Mouse (Mus musculus): ENCODE results near the gene Gak. TPM values are rescaled to one million over a fixed set of nuclear protein-coding genes. Genes with fewer than 3 reads are reported as not detected.

Gak gene
- total RNA-seq, 2 experiments from 2014 or later: 24.8 to 25.4 TPM

GRCm38 (mm10) chr5:108621870-108622269 is 7.7 kb downstream of the Gak start:
- no peak for ATAC-seq (replicated peaks; ENCODE audit: low FRiP score, poor library complexity, severe bottlenecking)

GRCm38 (mm10) chr5:108610426-108610825 is 19.1 kb downstream of the Gak start:
- ATAC-seq (replicated peaks; ENCODE audit: low FRiP score, poor library complexity, severe bottlenecking): no peak

GRCm38 (mm10) chr5:108602537-108602936 is 27.0 kb downstream of the Gak start:
- ATAC-seq (replicated peaks; ENCODE audit: low FRiP score, poor library complexity, severe bottlenecking): no peak

- ATAC-seq (replicated peaks; ENCODE audit: low FRiP score, poor library complexity, severe bottlenecking): no peak
Measured at GRCm38 (mm10) chr5:108599923-108600322, 29.6 kb downstream of the Gak start.

- no peak for ATAC-seq (replicated peaks; ENCODE audit: low FRiP score, poor library complexity, severe bottlenecking)
Measured at GRCm38 (mm10) chr5:108581361-108581891, 48.1 kb downstream of the Gak start.

GRCm38 (mm10) chr5:108573054-108573453 is 56.5 kb downstream of the Gak start:
- ATAC-seq (replicated peaks; ENCODE audit: low FRiP score, poor library complexity, severe bottlenecking): no peak

- ATAC-seq (replicated peaks; ENCODE audit: low FRiP score, poor library complexity, severe bottlenecking): no peak
Measured at GRCm38 (mm10) chr5:108570991-108571390, 58.6 kb downstream of the Gak start.

GRCm38 (mm10) chr5:108567104-108567503 is 62.5 kb downstream of the Gak start:
- ATAC-seq (replicated peaks; ENCODE audit: low FRiP score, poor library complexity, severe bottlenecking): no peak

- ATAC-seq (replicated peaks; ENCODE audit: low FRiP score, poor library complexity, severe bottlenecking): no peak
Measured at GRCm38 (mm10) chr5:108566523-108566922, 63.0 kb downstream of the Gak start.

- no peak for ATAC-seq (replicated peaks; ENCODE audit: low FRiP score, poor library complexity, severe bottlenecking)
Measured at GRCm38 (mm10) chr5:108565381-108565780, 64.2 kb downstream of the Gak start.

- ATAC-seq (replicated peaks; ENCODE audit: low FRiP score, poor library complexity, severe bottlenecking): no peak
Measured at GRCm38 (mm10) chr5:108564346-108564745, 65.2 kb downstream of the Gak start.

- no peak for ATAC-seq (replicated peaks; ENCODE audit: low FRiP score, poor library complexity, severe bottlenecking)
Measured at GRCm38 (mm10) chr5:108562483-108562882, 67.1 kb downstream of the Gak start.

- no peak for ATAC-seq (replicated peaks; ENCODE audit: low FRiP score, poor library complexity, severe bottlenecking)
Measured at GRCm38 (mm10) chr5:108556986-108557385, 72.6 kb downstream of the Gak start.

GRCm38 (mm10) chr5:108554041-108554440 is 75.5 kb downstream of the Gak start:
- ATAC-seq (replicated peaks; ENCODE audit: low FRiP score, poor library complexity, severe bottlenecking): no peak

- ATAC-seq (replicated peaks; ENCODE audit: low FRiP score, poor library complexity, severe bottlenecking): no peak
Measured at GRCm38 (mm10) chr5:108550207-108550594, 79.4 kb downstream of the Gak start.

GRCm38 (mm10) chr5:108549489-108550206 is 79.9 kb downstream of the Gak start, which contains the start of gene Cplx1:
TSS of gene Cplx1 (minus strand) at chr5:108550024.
- no peak for ATAC-seq (replicated peaks; ENCODE audit: low FRiP score, poor library complexity, severe bottlenecking)

GRCm38 (mm10) chr5:108549137-108549488 is 80.4 kb downstream of the Gak start:
- no peak for ATAC-seq (replicated peaks; ENCODE audit: low FRiP score, poor library complexity, severe bottlenecking)

GRCm38 (mm10) chr5:108547636-108548035 is 81.9 kb downstream of the Gak start:
- ATAC-seq (replicated peaks; ENCODE audit: low FRiP score, poor library complexity, severe bottlenecking): no peak

GRCm38 (mm10) chr5:108543516-108544291 is 85.9 kb downstream of the Gak start:
- ATAC-seq (replicated peaks; ENCODE audit: low FRiP score, poor library complexity, severe bottlenecking): no peak

- no peak for ATAC-seq (replicated peaks; ENCODE audit: low FRiP score, poor library complexity, severe bottlenecking)
Measured at GRCm38 (mm10) chr5:108534188-108534587, 95.4 kb downstream of the Gak start.

GRCm38 (mm10) chr5:108522597-108522996 is 107.0 kb downstream of the Gak start:
- no peak for ATAC-seq (replicated peaks; ENCODE audit: low FRiP score, poor library complexity, severe bottlenecking)

Data from erythroblast, adult 5-6 weeks (primary cell).